Mouse (Mus musculus) stomach, postnatal 0 days (tissue): ENCODE data around the gene Ring1.

ENCODE experiments used
- CTCF ChIP-seq: IDR thresholded peaks from 2 replicates; pipeline ENCODE4 v1.5.1; 2016; ENCODE audit warnings: antibody characterized with exemption, low read depth, mild to moderate bottlenecking, moderate library complexity
- EP300 ChIP-seq: optimal IDR thresholded peaks from 2 replicates; pipeline ENCODE3; 2016; ENCODE audit warnings: antibody characterized with exemption

DNA sequence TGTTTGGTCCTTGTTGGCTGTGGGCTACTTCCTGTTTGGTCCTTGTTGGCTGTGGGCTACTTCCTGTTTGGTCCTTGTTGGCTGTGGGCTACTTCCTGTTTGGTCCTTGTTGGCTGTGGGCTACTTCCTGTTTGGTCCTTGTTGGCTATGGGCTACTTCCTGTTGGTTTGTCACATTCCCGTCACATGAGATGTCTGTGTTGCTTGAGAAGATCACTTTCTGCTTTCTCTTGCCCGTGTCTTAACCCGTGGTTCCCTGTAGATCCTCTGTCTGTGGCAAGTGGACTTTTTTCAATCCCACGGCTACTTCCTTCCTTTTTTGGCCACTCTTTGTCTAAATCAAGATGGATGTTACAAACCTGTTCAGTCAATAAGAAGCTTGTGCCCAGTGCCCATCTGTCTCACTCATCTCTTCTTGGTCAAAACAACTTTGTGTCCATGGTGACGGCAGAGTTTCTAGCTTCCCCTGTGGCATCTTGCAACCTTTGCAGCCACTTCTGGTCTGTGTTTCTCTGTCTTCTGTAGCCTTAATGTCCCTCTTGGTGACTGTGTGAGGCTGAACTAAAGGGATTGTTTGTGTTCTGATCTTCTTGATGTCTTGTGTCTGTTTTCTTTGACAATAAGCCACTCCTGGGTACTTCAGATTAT is 23.0 kb upstream of the Ring1 start:
- TF ChIP-seq CTCF: no peak
- no peak for TF ChIP-seq EP300
